Comparison of ENCODE assay signal across 9 mouse cellular contexts in the genomic region with DNA sequence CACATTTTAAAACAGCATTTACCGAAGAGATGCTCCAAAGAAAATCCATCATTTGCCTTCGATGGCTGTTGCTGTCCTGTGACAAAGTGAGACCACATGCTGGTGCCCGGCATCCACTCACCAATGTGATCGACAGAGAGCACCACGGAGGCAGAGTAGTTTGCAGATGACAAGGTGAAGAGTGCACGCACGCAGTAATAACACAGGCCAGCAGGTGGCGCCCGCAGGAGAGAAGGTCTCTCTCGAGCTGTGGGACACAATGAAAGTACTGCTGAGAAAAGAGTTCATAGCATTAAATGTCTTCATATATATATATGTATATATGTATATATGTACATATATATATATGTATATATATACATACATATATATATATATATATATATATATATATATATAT.
DNase-seq lines count a peak whose midpoint lies in the region; ATAC-seq and TF ChIP-seq lines count a peak whose summit lies in the region.
"Had no signal": no experiment of that assay in that cellular context is flagged by ENCODE, and none has a peak within 500 bp of the region (broad histone marks: within the 10 kb centered on the region; RNA-seq: fewer than 3 reads in every experiment).

No protein-coding gene starts in this region.

- H3K9me3 ChIP-seq in intestine, embryonic 14.5 days (ENCODE audit: control insufficient read depth, low read length) = no peaks in the 10 kb centered on the region
- H3K9me3 ChIP-seq in intestine, embryonic 16.5 days (ENCODE audit: control insufficient read depth, low read length) = no peaks in the 10 kb centered on the region
- H3K9me3 ChIP-seq in limb, embryonic 11.5 days (ENCODE audit: control insufficient read depth, low read length) = no peaks in the 10 kb centered on the region

- peak; percentile 93 for DNase-seq in intestine, embryonic 14.5 days (ENCODE audit: low spot score)
- DNase-seq in adrenal gland, postnatal 14 days = peak; percentile 82
- DNase-seq in embryo, embryonic 11.5 days (ENCODE audit: low read depth, low spot score) = peak; percentile 48
- DNase-seq in heart, postnatal 36 days = peak; percentile 54 to 81
- DNase-seq in limb, embryonic 11.5 days (ENCODE audit: low spot score) = peak; percentile 89
- peak; percentile 23 for DNase-seq in ovary, adult 18-20 months (ENCODE audit: low spot score)
- peak; percentile 70 for DNase-seq in thymus, adult 2 months

- H3K4me2 ChIP-seq in intestine, embryonic 14.5 days (ENCODE audit: low read length) = no peak overlapping the region
- no peak overlapping the region for H3K4me2 ChIP-seq in intestine, embryonic 16.5 days (ENCODE audit: low read depth, low read length)
- H3K4me2 ChIP-seq in limb, embryonic 11.5 days (ENCODE audit: low read depth, severe bottlenecking) = no peak overlapping the region

- no peaks in the 10 kb centered on the region for H3K36me3 ChIP-seq in intestine, embryonic 14.5 days (ENCODE audit: control insufficient read depth, insufficient read depth, low read length)
- no peaks in the 10 kb centered on the region for H3K36me3 ChIP-seq in intestine, embryonic 16.5 days (ENCODE audit: control insufficient read depth, insufficient read depth, low read length)
- H3K36me3 ChIP-seq in limb, embryonic 11.5 days (ENCODE audit: control insufficient read depth, insufficient read depth, low read length) = no peaks in the 10 kb centered on the region
- no peaks in the 10 kb centered on the region for H3K36me3 ChIP-seq in thymus, adult 2 months (ENCODE audit: control insufficient read depth, insufficient read depth, low read length)

- H3K27me3 ChIP-seq in intestine, embryonic 14.5 days (replicated peaks; ENCODE audit: control insufficient read depth, insufficient read depth, low read length) = no peaks in the 10 kb centered on the region
- H3K27me3 ChIP-seq in intestine, embryonic 16.5 days (replicated peaks; ENCODE audit: control insufficient read depth, insufficient read depth, low read length) = no peaks in the 10 kb centered on the region
- H3K27me3 ChIP-seq in limb, embryonic 11.5 days (ENCODE audit: control insufficient read depth, insufficient read depth, low read length) = no peaks in the 10 kb centered on the region
- no peaks in the 10 kb centered on the region for H3K27me3 ChIP-seq in thymus, adult 2 months (ENCODE audit: control insufficient read depth, insufficient read depth, low read length)

- WGBS in intestine, embryonic 14.5 days = 19% methylated on average over 10 of the region's 10 CpGs
- WGBS in intestine, embryonic 16.5 days = 14% methylated on average over 10 of the region's 10 CpGs
- WGBS in limb, embryonic 11.5 days = 15% methylated on average over 10 of the region's 10 CpGs
- WGBS in thymus, adult 2 months = 14% methylated on average over 10 of the region's 10 CpGs

- no peaks in the 10 kb centered on the region; the same call in 1 of the 2 replicates for H3K4me1 ChIP-seq in intestine, embryonic 14.5 days (replicated peaks; ENCODE audit: control insufficient read depth, insufficient read depth, low read length)
- H3K4me1 ChIP-seq in intestine, embryonic 16.5 days (ENCODE audit: control insufficient read depth, insufficient read depth, low read length) = peaks cover 5% of the 10 kb centered on the region
- H3K4me1 ChIP-seq in limb, embryonic 11.5 days (ENCODE audit: control insufficient read depth, insufficient read depth, low read length) = no peaks in the 10 kb centered on the region
- H3K4me1 ChIP-seq in thymus, adult 2 months (replicated peaks; ENCODE audit: control insufficient read depth, insufficient read depth, low read length) = no peaks in the 10 kb centered on the region

- no peak overlapping the region for H3K9ac ChIP-seq in intestine, embryonic 14.5 days (ENCODE audit: low read length)
- no peak overlapping the region for H3K9ac ChIP-seq in intestine, embryonic 16.5 days (ENCODE audit: low read depth, low read length)
- H3K9ac ChIP-seq in limb, embryonic 11.5 days (ENCODE audit: low read length) = no peak overlapping the region

- H3K27ac ChIP-seq in intestine, embryonic 14.5 days (ENCODE audit: low read depth) = no peak overlapping the region
- H3K27ac ChIP-seq in intestine, embryonic 16.5 days (ENCODE audit: low read length) = no peak overlapping the region
- H3K27ac ChIP-seq in limb, embryonic 11.5 days (replicated peaks; ENCODE audit: low read depth, low read length) = no peak overlapping the region
- H3K27ac ChIP-seq in thymus, adult 2 months (ENCODE audit: control insufficient read depth, insufficient read depth, low read length) = no peak overlapping the region

- ATAC-seq in intestine, embryonic 14.5 days (replicated peaks; ENCODE audit: low FRiP score, low TSS enrichment, low read depth) = no peak
- ATAC-seq in intestine, embryonic 16.5 days = no peak
- ATAC-seq in limb, embryonic 11.5 days (ENCODE audit: insufficient number of reproducible peaks, low FRiP score, low TSS enrichment, low read depth) = no peak

- peak; percentile 74; the same call in 1 of the 2 replicates for TF ChIP-seq CTCF in thymus, adult 2 months (IDR thresholded peaks at IDR 0.05; ENCODE audit: borderline replicate concordance, control insufficient read depth, extremely low read depth, insufficient read depth, low read length, poor library complexity)

- no peak overlapping the region for H3K4me3 ChIP-seq in intestine, embryonic 14.5 days (ENCODE audit: low read depth, low read length)
- no peak overlapping the region for H3K4me3 ChIP-seq in intestine, embryonic 16.5 days (ENCODE audit: low read length)
- H3K4me3 ChIP-seq in limb, embryonic 11.5 days (ENCODE audit: low read depth, low read length) = no peak overlapping the region
- H3K4me3 ChIP-seq in thymus, adult 2 months (ENCODE audit: control insufficient read depth, insufficient read depth, low read length) = no peak overlapping the region
- H3K4me3 ChIP-seq: myocyte had no signal

- intact Hi-C loops in heart, postnatal 36 days (cut with DNase I) = loop anchor here (10.0 kb wide), 1 partner anchor 179 kb away; no protein-coding TSS in a partner anchor

- no peak for TF ChIP-seq POLR2A in thymus, adult 2 months (IDR thresholded peaks at IDR 0.05; ENCODE audit: control insufficient read depth, extremely low read depth, insufficient read depth, low read length, poor library complexity)

Comparison
In these comparisons a context has a peak if more than half of its experiments do, and no peak if none do; other contexts are left out.
1. DNase-seq: peak in every context shown above with its lines; median percentile 93 in intestine, embryonic 14.5 days; 89 in limb, embryonic 11.5 days; 82 in adrenal gland, postnatal 14 days; 70 in thymus, adult 2 months; 68 in heart, postnatal 36 days; 48 in embryo, embryonic 11.5 days; 23 in ovary, adult 18-20 months.